Comparison of ENCODE assay signal across 8 mouse cellular contexts in the genomic region with DNA sequence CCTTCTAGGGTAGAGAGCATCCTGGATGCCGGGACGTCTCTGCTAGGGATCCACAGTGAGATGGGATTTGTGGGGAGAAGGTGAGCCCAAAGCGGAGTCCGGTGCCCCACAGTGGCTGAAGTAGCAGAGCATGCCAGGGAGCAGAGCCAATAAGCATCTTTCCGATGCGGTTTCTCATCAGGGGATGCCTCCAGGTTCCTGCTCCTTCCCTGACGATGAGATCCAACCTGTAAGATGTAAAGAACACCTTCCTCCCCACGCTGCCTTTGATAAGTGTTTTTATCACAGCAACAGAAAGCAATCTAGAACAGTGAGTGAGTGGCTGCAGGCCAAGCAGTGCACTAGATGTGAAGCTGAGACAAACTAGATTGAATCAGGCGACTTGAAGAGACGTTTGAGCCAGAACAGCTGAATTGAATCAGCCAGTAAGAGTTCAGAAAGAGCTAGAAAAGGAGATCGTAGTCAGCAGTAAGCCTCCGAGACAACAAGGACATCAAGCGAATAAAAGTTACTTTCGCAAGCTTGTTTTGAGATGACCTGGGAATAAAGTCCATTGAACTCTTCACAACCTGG. TPM values are rescaled to one million over a fixed set of nuclear protein-coding genes. Genes with fewer than 3 reads are reported as not detected.
A peak's percentile ranks its signal among the peaks of the same experiment; 100 is the strongest.
DNase-seq lines count a peak whose midpoint lies in the region; ATAC-seq and TF ChIP-seq lines count a peak whose summit lies in the region.

No protein-coding gene starts in this region.

- peak overlapping the region; percentile 89 for H3K9ac ChIP-seq in liver, embryonic 11.5 days (ENCODE audit: low read depth, low read length)
- H3K9ac ChIP-seq in stomach, embryonic 14.5 days (replicated peaks; ENCODE audit: low read depth, low read length), result peak overlapping the region; percentile 41

- H3K27ac ChIP-seq in left cerebral cortex, adult 2 months, result peak overlapping the region; percentile 80
- H3K27ac ChIP-seq in brown adipose tissue, adult 24 weeks (replicated peaks; ENCODE audit: low read depth, low read length), result peak overlapping the region; percentile 74; the same call in 1 of the 2 replicates
- H3K27ac ChIP-seq in hindbrain, embryonic 10.5 days, result peak overlapping the region; percentile 92
- peak overlapping the region; percentile 63 for H3K27ac ChIP-seq in liver, embryonic 11.5 days (ENCODE audit: low read depth, low read length)
- H3K27ac ChIP-seq in stomach, embryonic 14.5 days (ENCODE audit: low read length), result peak overlapping the region; percentile 84

- H3K4me2 ChIP-seq in liver, embryonic 11.5 days, result peak overlapping the region; percentile 97
- peak overlapping the region; percentile 95 for H3K4me2 ChIP-seq in stomach, embryonic 14.5 days (replicated peaks; ENCODE audit: low read depth, low read length)

- intact Hi-C loops in left cerebral cortex, adult 2 months (cut with DNase I), result loop anchor here (5.0 kb wide), 3 partner anchors 66 to 361 kb away; partner anchors contain the start of genes Pttg1ip and Ube2g2

- H3K4me3 ChIP-seq in left cerebral cortex, adult 2 months, result peak overlapping the region; percentile 83
- peak overlapping the region; percentile 79 for H3K4me3 ChIP-seq in brown adipose tissue, adult 24 weeks (ENCODE audit: insufficient read depth, low read depth, low read length)
- H3K4me3 ChIP-seq in hindbrain, embryonic 10.5 days, result peak overlapping the region; percentile 95
- peak overlapping the region; percentile 96 for H3K4me3 ChIP-seq in liver, embryonic 11.5 days (ENCODE audit: low read depth, low read length)
- peak overlapping the region; percentile 88 for H3K4me3 ChIP-seq in stomach, embryonic 14.5 days (ENCODE audit: low read depth, low read length)

- no peaks in the 10 kb centered on the region for H3K9me3 ChIP-seq in hindbrain, embryonic 10.5 days
- no peaks in the 10 kb centered on the region for H3K9me3 ChIP-seq in liver, embryonic 11.5 days (ENCODE audit: control insufficient read depth, low read length)
- H3K9me3 ChIP-seq in stomach, embryonic 14.5 days (ENCODE audit: control insufficient read depth, low read depth, low read length), result no peaks in the 10 kb centered on the region

- TF ChIP-seq CTCF in left cerebral cortex, adult 2 months (IDR thresholded peaks at IDR 0.05), result no peak

- no peak for DNase-seq in left cerebral cortex, adult 2 months (ENCODE audit: extremely low spot score in 1 of 2, low spot score in 2 of 2)
- no peak for DNase-seq in left cerebral cortex, adult 9 months (ENCODE audit: low spot score in 2 of 2)
- DNase-seq in hindbrain, embryonic 10.5 days (ENCODE audit: low spot score), result no peak
- DNase-seq in liver, embryonic 11.5 days (ENCODE audit: low spot score), result no peak
- no peak for DNase-seq in cerebellum, adult 9-11 months
- no peak for DNase-seq in adrenal gland, adult 18-20 months (ENCODE audit: low spot score in 2 of 2)

- H3K4me1 ChIP-seq in brown adipose tissue, adult 24 weeks (ENCODE audit: control insufficient read depth, insufficient read depth, insufficient read length, low read length), result peaks cover 8% of the 10 kb centered on the region
- H3K4me1 ChIP-seq in hindbrain, embryonic 10.5 days (replicated peaks), result peaks cover 31% of the 10 kb centered on the region
- peaks cover 29% of the 10 kb centered on the region for H3K4me1 ChIP-seq in liver, embryonic 11.5 days (replicated peaks; ENCODE audit: control insufficient read depth, insufficient read depth, low read length)
- peaks cover 14% of the 10 kb centered on the region for H3K4me1 ChIP-seq in stomach, embryonic 14.5 days (ENCODE audit: control insufficient read depth, insufficient read depth, low read length)

- ATAC-seq in liver, embryonic 11.5 days (replicated peaks; ENCODE audit: low FRiP score), result no peak
- ATAC-seq in stomach, embryonic 14.5 days (ENCODE audit: insufficient number of reproducible peaks, insufficient read depth, low FRiP score, low read depth), result no peak

- 46% methylated on average over 14 of the region's 14 CpGs for WGBS in hindbrain, embryonic 10.5 days
- 48% methylated on average over 14 of the region's 14 CpGs for WGBS in liver, embryonic 11.5 days
- WGBS in stomach, embryonic 14.5 days, result 37% methylated on average over 14 of the region's 14 CpGs

- H3K27me3 ChIP-seq in hindbrain, embryonic 10.5 days (ENCODE audit: insufficient read depth, poor library complexity, severe bottlenecking), result no peaks in the 10 kb centered on the region
- H3K27me3 ChIP-seq in liver, embryonic 11.5 days (replicated peaks; ENCODE audit: control insufficient read depth, insufficient read depth, low read length), result no peaks in the 10 kb centered on the region
- no peaks in the 10 kb centered on the region for H3K27me3 ChIP-seq in stomach, embryonic 14.5 days (ENCODE audit: control insufficient read depth, insufficient read depth, low read length)

- H3K36me3 ChIP-seq in hindbrain, embryonic 10.5 days, result peaks cover 31% of the 10 kb centered on the region
- peaks cover 11% of the 10 kb centered on the region; the same call in 1 of the 2 replicates for H3K36me3 ChIP-seq in liver, embryonic 11.5 days (ENCODE audit: control insufficient read depth, insufficient read depth, low read length)
- peaks cover 20% of the 10 kb centered on the region for H3K36me3 ChIP-seq in stomach, embryonic 14.5 days (ENCODE audit: control insufficient read depth, insufficient read depth, low read length)

RNA-seq across cellular contexts. Expression of gene Fam207a, which starts 0.9 kb away (rescaled TPM):
- total RNA-seq in left cerebral cortex, adult 2 months (2021), result 10 to 100 TPM; 32.6 to 35.7 TPM
- polyA plus RNA-seq in brown adipose tissue, adult 24 weeks (2012; ENCODE audit: insufficient read depth, insufficient read length, missing spikeins), result 5.4 and 11.1 TPM in 2 replicates
- polyA plus RNA-seq in hindbrain, embryonic 10.5 days (2016; fragmentation: Nextera tagmentation; extraction: Ambion mirVana), result 48.8 and 50.0 TPM in 2 replicates
- polyA plus RNA-seq in liver, embryonic 11.5 days (2014; fragmentation: Nextera tagmentation; extraction: Ambion mirVana), result 42.6 and 47.4 TPM in 2 replicates
- polyA plus RNA-seq in stomach, embryonic 14.5 days (2014; fragmentation: Nextera tagmentation; extraction: Ambion mirVana), result 31.0 and 34.2 TPM in 2 replicates
- 10 to 100 TPM; 19.5 to 21.9 TPM for total RNA-seq in adrenal gland, adult 18-20 months (2021)

RNA-seq across cellular contexts. Expression of gene Itgb2, which starts 13.6 kb away (rescaled TPM):
- 1 to 10 TPM; 3.0 to 3.5 TPM for total RNA-seq in left cerebral cortex, adult 2 months (2021)
- polyA plus RNA-seq in brown adipose tissue, adult 24 weeks (2012; ENCODE audit: insufficient read depth, insufficient read length, missing spikeins), result 4.3 and 4.4 TPM in 2 replicates
- polyA plus RNA-seq in hindbrain, embryonic 10.5 days (2016; fragmentation: Nextera tagmentation; extraction: Ambion mirVana), result 1.0 and 1.2 TPM in 2 replicates
- 18.6 and 19.1 TPM in 2 replicates for polyA plus RNA-seq in liver, embryonic 11.5 days (2014; fragmentation: Nextera tagmentation; extraction: Ambion mirVana)
- polyA plus RNA-seq in stomach, embryonic 14.5 days (2014; fragmentation: Nextera tagmentation; extraction: Ambion mirVana), result 2.7 and 3.1 TPM in 2 replicates
- total RNA-seq in adrenal gland, adult 18-20 months (2021), result 10 to 100 TPM in 1 of 2 experiments, 1 to 10 TPM in 1; 7.8 to 16.2 TPM
